Mouse (Mus musculus): ENCODE data around the gene Swi5. TPM values are rescaled to one million over a fixed set of nuclear protein-coding genes. Genes with fewer than 3 reads are reported as not detected.

Swi5 gene
- polyA plus RNA-seq (2014; fragmentation: Nextera tagmentation; extraction: Ambion mirVana) = 169 and 339 TPM in 2 replicates

- peak; percentile 99 for ATAC-seq (ENCODE audit: low FRiP score, low TSS enrichment)
- WGBS = under 1% methylated on average over 41 of the region's 41 CpGs
- H3K4me2 ChIP-seq (ENCODE audit: low read length) = peak within 1 kb of the TSS; percentile 94
- H3K9ac ChIP-seq (replicated peaks; ENCODE audit: low read length) = peak within 1 kb of the TSS; percentile 83
- H3K36me3 ChIP-seq (ENCODE audit: control insufficient read depth, insufficient read depth, low read length) = peaks cover 33% of the 10 kb centered on the region
- no peaks in the 10 kb centered on the region for H3K27me3 ChIP-seq (ENCODE audit: control insufficient read depth, insufficient read depth, low read length)
- peak; percentile 100 for DNase-seq
- peak within 1 kb of the TSS; percentile 75 for H3K27ac ChIP-seq (replicated peaks; ENCODE audit: low read depth, low read length)
- no peaks in the 10 kb centered on the region for H3K9me3 ChIP-seq (ENCODE audit: control insufficient read depth, low read length)
- H3K4me3 ChIP-seq (replicated peaks; ENCODE audit: low read depth, low read length) = peak within 1 kb of the TSS; percentile 78
- H3K4me1 ChIP-seq (ENCODE audit: control insufficient read depth, insufficient read depth, low read length) = peaks cover 17% of the 10 kb centered on the region
Measured at GRCm38 (mm10) chr2:32287923-32288367, at the start of gene Swi5. Gene Swi5, minus strand, starts transcription at chr2:32288075.

GRCm38 (mm10) chr2:32335888-32336287, 48.0 kb upstream of the Swi5 start:
- DNase-seq (no peak), ATAC-seq (ENCODE audit: low FRiP score, low TSS enrichment) (no peak)
- Histone ChIP-seq H3K27ac (replicated peaks; ENCODE audit: low read depth, low read length) (no peak overlapping the region), H3K4me2 (ENCODE audit: low read length) (no peak overlapping the region), H3K9ac (replicated peaks; ENCODE audit: low read length) (no peak overlapping the region), H3K36me3 (ENCODE audit: control insufficient read depth, insufficient read depth, low read length) (peaks cover 69% of the 10 kb centered on the region), H3K9me3 (ENCODE audit: control insufficient read depth, low read length) (no peaks in the 10 kb centered on the region), H3K4me3 (replicated peaks; ENCODE audit: low read depth, low read length) (no peak overlapping the region), H3K4me1 (ENCODE audit: control insufficient read depth, insufficient read depth, low read length) (no peaks in the 10 kb centered on the region), H3K27me3 (ENCODE audit: control insufficient read depth, insufficient read depth, low read length) (no peaks in the 10 kb centered on the region)
- WGBS = 54% methylated on average over 15 of the region's 15 CpGs

- WGBS = 87% methylated on average over 5 of the region's 5 CpGs
- peaks cover 45% of the 10 kb centered on the region for H3K36me3 ChIP-seq (ENCODE audit: control insufficient read depth, insufficient read depth, low read length)
- H3K9ac ChIP-seq (replicated peaks; ENCODE audit: low read length) = no peak overlapping the region
- no peak overlapping the region for H3K4me3 ChIP-seq (replicated peaks; ENCODE audit: low read depth, low read length)
- no peaks in the 10 kb centered on the region for H3K27me3 ChIP-seq (ENCODE audit: control insufficient read depth, insufficient read depth, low read length)
- H3K4me2 ChIP-seq (ENCODE audit: low read length) = no peak overlapping the region
- DNase-seq = no peak
- no peak overlapping the region for H3K27ac ChIP-seq (replicated peaks; ENCODE audit: low read depth, low read length)
- no peaks in the 10 kb centered on the region for H3K9me3 ChIP-seq (ENCODE audit: control insufficient read depth, low read length)
- no peak for ATAC-seq (ENCODE audit: low FRiP score, low TSS enrichment)
- no peaks in the 10 kb centered on the region for H3K4me1 ChIP-seq (ENCODE audit: control insufficient read depth, insufficient read depth, low read length)
Measured at GRCm38 (mm10) chr2:32332159-32332558, 44.3 kb upstream of the Swi5 start.

- Histone ChIP-seq H3K4me3 (replicated peaks; ENCODE audit: low read depth, low read length) (no peak overlapping the region), H3K4me1 (ENCODE audit: control insufficient read depth, insufficient read depth, low read length) (no peaks in the 10 kb centered on the region), H3K9me3 (ENCODE audit: control insufficient read depth, low read length) (no peaks in the 10 kb centered on the region), H3K27ac (replicated peaks; ENCODE audit: low read depth, low read length) (no peak overlapping the region), H3K36me3 (ENCODE audit: control insufficient read depth, insufficient read depth, low read length) (peaks cover 21% of the 10 kb centered on the region), H3K4me2 (ENCODE audit: low read length) (no peak overlapping the region), H3K9ac (replicated peaks; ENCODE audit: low read length) (no peak overlapping the region), H3K27me3 (ENCODE audit: control insufficient read depth, insufficient read depth, low read length) (no peaks in the 10 kb centered on the region)
- ATAC-seq (ENCODE audit: low FRiP score, low TSS enrichment) = no peak
- 60% methylated on average over 6 of the region's 6 CpGs for WGBS
- no peak for DNase-seq
Measured at GRCm38 (mm10) chr2:32329531-32329930, 41.7 kb upstream of the Swi5 start.

- WGBS = 40% methylated on average over 13 of the region's 13 CpGs
- no peak overlapping the region for H3K9ac ChIP-seq (replicated peaks; ENCODE audit: low read length)
Measured at GRCm38 (mm10) chr2:32328911-32329460, 41.1 kb upstream of the Swi5 start.

GRCm38 (mm10) chr2:32327200-32327599, 39.3 kb upstream of the Swi5 start:
- no peak overlapping the region for H3K9ac ChIP-seq (replicated peaks; ENCODE audit: low read length)
- peaks cover 15% of the 10 kb centered on the region for H3K4me1 ChIP-seq (ENCODE audit: control insufficient read depth, insufficient read depth, low read length)
- no peak overlapping the region for H3K4me3 ChIP-seq (replicated peaks; ENCODE audit: low read depth, low read length)
- DNase-seq = no peak
- H3K9me3 ChIP-seq (ENCODE audit: control insufficient read depth, low read length) = no peaks in the 10 kb centered on the region
- peaks cover 3% of the 10 kb centered on the region; the same call in 1 of the 2 replicates for H3K36me3 ChIP-seq (ENCODE audit: control insufficient read depth, insufficient read depth, low read length)
- no peak overlapping the region for H3K4me2 ChIP-seq (ENCODE audit: low read length)
- WGBS = 83% methylated on average over 4 of the region's 4 CpGs
- no peaks in the 10 kb centered on the region for H3K27me3 ChIP-seq (ENCODE audit: control insufficient read depth, insufficient read depth, low read length)
- no peak overlapping the region for H3K27ac ChIP-seq (replicated peaks; ENCODE audit: low read depth, low read length)
- ATAC-seq (ENCODE audit: low FRiP score, low TSS enrichment) = no peak

More at GRCm38 (mm10) chr2:32328911-32329460, 41.1 kb upstream of the Swi5 start:
- H3K27ac ChIP-seq (replicated peaks; ENCODE audit: low read depth, low read length) = no peak overlapping the region
- no peaks in the 10 kb centered on the region for H3K9me3 ChIP-seq (ENCODE audit: control insufficient read depth, low read length)
- H3K4me3 ChIP-seq (replicated peaks; ENCODE audit: low read depth, low read length) = no peak overlapping the region
- no peak for DNase-seq
- H3K4me2 ChIP-seq (ENCODE audit: low read length) = no peak overlapping the region
- peaks cover 15% of the 10 kb centered on the region for H3K36me3 ChIP-seq (ENCODE audit: control insufficient read depth, insufficient read depth, low read length)
- no peak for ATAC-seq (ENCODE audit: low FRiP score, low TSS enrichment)
- H3K4me1 ChIP-seq (ENCODE audit: control insufficient read depth, insufficient read depth, low read length) = no peaks in the 10 kb centered on the region; the same call in 1 of the 2 replicates
- H3K27me3 ChIP-seq (ENCODE audit: control insufficient read depth, insufficient read depth, low read length) = no peaks in the 10 kb centered on the region

- 81% methylated on average over 7 of the region's 7 CpGs for WGBS
- Histone ChIP-seq H3K4me3 (replicated peaks; ENCODE audit: low read depth, low read length) (no peak overlapping the region), H3K27ac (replicated peaks; ENCODE audit: low read depth, low read length) (no peak overlapping the region), H3K36me3 (ENCODE audit: control insufficient read depth, insufficient read depth, low read length) (peaks cover under 1% of the 10 kb centered on the region; the same call in 1 of the 2 replicates), H3K27me3 (ENCODE audit: control insufficient read depth, insufficient read depth, low read length) (no peaks in the 10 kb centered on the region), H3K9ac (replicated peaks; ENCODE audit: low read length) (no peak overlapping the region), H3K9me3 (ENCODE audit: control insufficient read depth, low read length) (no peaks in the 10 kb centered on the region), H3K4me2 (ENCODE audit: low read length) (no peak overlapping the region), H3K4me1 (ENCODE audit: control insufficient read depth, insufficient read depth, low read length) (peaks cover 22% of the 10 kb centered on the region)
- ATAC-seq (ENCODE audit: low FRiP score, low TSS enrichment) (no peak), DNase-seq (no peak)
Measured at GRCm38 (mm10) chr2:32325342-32325741, 37.5 kb upstream of the Swi5 start.

GRCm38 (mm10) chr2:32324322-32324721, 36.4 kb upstream of the Swi5 start:
- Histone ChIP-seq H3K4me3 (replicated peaks; ENCODE audit: low read depth, low read length) (no peak overlapping the region), H3K4me1 (ENCODE audit: control insufficient read depth, insufficient read depth, low read length) (peaks cover 22% of the 10 kb centered on the region), H3K4me2 (ENCODE audit: low read length) (no peak overlapping the region), H3K27me3 (ENCODE audit: control insufficient read depth, insufficient read depth, low read length) (no peaks in the 10 kb centered on the region), H3K9ac (replicated peaks; ENCODE audit: low read length) (no peak overlapping the region), H3K27ac (replicated peaks; ENCODE audit: low read depth, low read length) (no peak overlapping the region; the same call in 1 of the 2 replicates), H3K36me3 (ENCODE audit: control insufficient read depth, insufficient read depth, low read length) (peaks cover 6% of the 10 kb centered on the region), H3K9me3 (ENCODE audit: control insufficient read depth, low read length) (no peaks in the 10 kb centered on the region)
- ATAC-seq (ENCODE audit: low FRiP score, low TSS enrichment) (no peak), DNase-seq (no peak)
- WGBS = 63% methylated on average over 4 of the region's 4 CpGs
